Mouse (Mus musculus) erythroblast, embryonic 14.5 days (primary cell): ENCODE data around the gene Adamts5.

Experiments
- GATA1 ChIP-seq: IDR thresholded peaks from 2 replicates; pipeline ENCODE4 v1.6.1; 2012; ENCODE audit warnings: low read length, inconsistent platforms, mixed read lengths
- TAL1 ChIP-seq: IDR thresholded peaks from 3 replicates; pipeline ENCODE4 v1.6.1; 2012; ENCODE audit warnings: low read length, inconsistent platforms, mixed read lengths

DNA sequence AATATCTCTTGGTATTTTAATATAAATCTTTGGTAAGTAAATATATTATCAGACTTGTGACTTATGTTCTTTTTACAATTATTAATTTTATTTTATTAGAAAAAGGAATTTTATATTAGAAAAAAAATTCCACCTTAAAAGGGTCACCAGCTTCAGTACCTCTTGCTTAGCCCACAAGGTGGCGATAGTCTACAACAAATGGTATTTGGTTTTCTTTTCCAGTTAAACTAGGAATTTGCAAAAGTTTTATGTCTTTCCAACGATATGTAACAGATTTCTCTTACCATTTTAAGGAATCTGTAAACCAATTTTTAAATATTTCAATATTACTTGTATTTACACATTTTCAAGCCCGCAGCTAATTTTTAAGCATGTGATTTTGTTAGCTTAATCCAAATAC is 94.6 kb downstream of the Adamts5 start:
- TF ChIP-seq TAL1: no peak
- TF ChIP-seq GATA1: no peak
